In the genomic region with DNA sequence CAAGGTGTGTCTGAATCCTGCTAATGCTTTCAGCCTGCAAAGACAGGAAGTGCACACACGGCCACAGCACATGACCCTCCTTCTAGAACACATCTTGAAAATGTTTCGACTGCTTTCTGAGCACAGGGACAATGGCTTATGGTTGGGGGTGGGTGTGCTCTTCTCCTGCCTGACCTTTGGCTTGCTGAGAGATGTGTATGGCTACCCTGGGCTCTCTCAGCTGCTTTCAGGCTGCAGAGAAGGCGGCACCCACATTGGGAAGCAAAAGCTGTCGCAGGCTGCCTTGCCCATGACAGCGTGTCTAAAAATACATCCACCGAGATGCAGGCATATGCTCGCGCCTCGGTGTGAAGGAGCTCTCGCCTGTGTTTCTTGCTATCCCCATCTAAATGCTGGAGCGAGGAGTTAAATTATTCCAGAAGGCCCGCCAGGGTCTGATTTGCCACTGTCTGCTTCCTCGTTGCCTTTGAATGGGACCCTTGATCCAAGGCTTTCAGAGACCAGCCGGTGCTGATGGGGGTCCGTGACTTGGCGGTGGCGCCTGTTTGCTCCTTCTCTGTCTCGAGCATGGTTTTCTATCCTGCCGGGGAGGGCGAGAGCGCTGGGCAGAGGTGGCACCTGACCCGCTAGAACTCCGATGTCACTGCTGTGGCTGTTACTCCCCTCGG, we compare ENCODE assay signal across 8 mouse cellular contexts.
DNase-seq lines count a peak whose midpoint lies in the region; ATAC-seq and TF ChIP-seq lines count a peak whose summit lies in the region.

No protein-coding gene starts in this region.

- H3K4me3 ChIP-seq in megakaryocyte, embryonic 14.5 days (replicated peaks) = peak overlapping the region; percentile 36
- H3K4me3 ChIP-seq in embryonic fibroblast, embryonic 13.5 days (ENCODE audit: insufficient read depth, low read length) = peak overlapping the region; percentile 1
- H3K4me3 ChIP-seq in heart, embryonic 13.5 days = peak overlapping the region; percentile 49
- peak overlapping the region; percentile 18; the same call in 1 of the 2 replicates for H3K4me3 ChIP-seq in stomach, embryonic 15.5 days (replicated peaks)

- TF ChIP-seq CTCF in embryonic fibroblast, embryonic 13.5 days (IDR thresholded peaks at IDR 0.05; ENCODE audit: borderline replicate concordance, insufficient read depth, low read length) = no peak

- no peaks in the 10 kb centered on the region for H3K36me3 ChIP-seq in megakaryocyte, embryonic 14.5 days (replicated peaks; ENCODE audit: low read length)
- no peaks in the 10 kb centered on the region for H3K36me3 ChIP-seq in heart, embryonic 13.5 days
- H3K36me3 ChIP-seq in stomach, embryonic 15.5 days = no peaks in the 10 kb centered on the region

- ATAC-seq in megakaryocyte, adult 5-6 weeks (ENCODE audit: poor library complexity, severe bottlenecking) = no peak
- ATAC-seq in heart, embryonic 13.5 days (ENCODE audit: extremely low read depth, insufficient number of reproducible peaks, low FRiP score, low TSS enrichment) = peak; percentile 66; the same call in 1 of the 2 replicates
- ATAC-seq in stomach, embryonic 15.5 days (ENCODE audit: insufficient read depth, low FRiP score, low read depth) = no peak

- H3K9ac ChIP-seq in heart, embryonic 13.5 days = peak overlapping the region; percentile 81
- no peak overlapping the region for H3K9ac ChIP-seq in stomach, embryonic 15.5 days

- H3K9me3 ChIP-seq in megakaryocyte, embryonic 14.5 days = no peaks in the 10 kb centered on the region
- H3K9me3 ChIP-seq in heart, embryonic 13.5 days = no peaks in the 10 kb centered on the region
- no peaks in the 10 kb centered on the region for H3K9me3 ChIP-seq in stomach, embryonic 15.5 days

- peak; percentile 69 to 81 for DNase-seq in layer of hippocampus, postnatal 10 days (ENCODE audit: low spot score in 2 of 2)
- DNase-seq in mesoderm, embryonic 11.5 days (ENCODE audit: low read depth, low spot score) = peak; percentile 61
- no peak for DNase-seq in ovary, postnatal 14 days (ENCODE audit: low spot score)

- peak overlapping the region; percentile 90 for H3K27ac ChIP-seq in embryonic fibroblast, embryonic 13.5 days (ENCODE audit: insufficient read depth, low read length)
- H3K27ac ChIP-seq in heart, embryonic 13.5 days (replicated peaks) = peak overlapping the region; percentile 90
- H3K27ac ChIP-seq in stomach, embryonic 15.5 days = no peak overlapping the region

- WGBS in heart, embryonic 13.5 days = 8% methylated on average over 24 of the region's 24 CpGs
- WGBS in stomach, embryonic 15.5 days = 18% methylated on average over 24 of the region's 24 CpGs

- no peak for TF ChIP-seq POLR2A in embryonic fibroblast, embryonic 13.5 days (IDR thresholded peaks at IDR 0.05; ENCODE audit: low read depth, low read length)

- H3K27me3 ChIP-seq in megakaryocyte, embryonic 14.5 days (replicated peaks) = peaks cover 22% of the 10 kb centered on the region
- H3K27me3 ChIP-seq in heart, embryonic 13.5 days (replicated peaks) = no peaks in the 10 kb centered on the region
- no peaks in the 10 kb centered on the region for H3K27me3 ChIP-seq in stomach, embryonic 15.5 days (replicated peaks)

- H3K4me1 ChIP-seq in megakaryocyte, embryonic 14.5 days = peaks cover 7% of the 10 kb centered on the region; the same call in 1 of the 2 replicates
- H3K4me1 ChIP-seq in embryonic fibroblast, embryonic 13.5 days (ENCODE audit: control insufficient read depth, insufficient read depth, low read length) = peaks cover 35% of the 10 kb centered on the region
- H3K4me1 ChIP-seq in heart, embryonic 13.5 days = peaks cover 43% of the 10 kb centered on the region
- H3K4me1 ChIP-seq in stomach, embryonic 15.5 days = peaks cover 8% of the 10 kb centered on the region

- H3K4me2 ChIP-seq in heart, embryonic 13.5 days = peak overlapping the region; percentile 66
- H3K4me2 ChIP-seq in stomach, embryonic 15.5 days = peak overlapping the region; percentile 48
